In the genomic region with DNA sequence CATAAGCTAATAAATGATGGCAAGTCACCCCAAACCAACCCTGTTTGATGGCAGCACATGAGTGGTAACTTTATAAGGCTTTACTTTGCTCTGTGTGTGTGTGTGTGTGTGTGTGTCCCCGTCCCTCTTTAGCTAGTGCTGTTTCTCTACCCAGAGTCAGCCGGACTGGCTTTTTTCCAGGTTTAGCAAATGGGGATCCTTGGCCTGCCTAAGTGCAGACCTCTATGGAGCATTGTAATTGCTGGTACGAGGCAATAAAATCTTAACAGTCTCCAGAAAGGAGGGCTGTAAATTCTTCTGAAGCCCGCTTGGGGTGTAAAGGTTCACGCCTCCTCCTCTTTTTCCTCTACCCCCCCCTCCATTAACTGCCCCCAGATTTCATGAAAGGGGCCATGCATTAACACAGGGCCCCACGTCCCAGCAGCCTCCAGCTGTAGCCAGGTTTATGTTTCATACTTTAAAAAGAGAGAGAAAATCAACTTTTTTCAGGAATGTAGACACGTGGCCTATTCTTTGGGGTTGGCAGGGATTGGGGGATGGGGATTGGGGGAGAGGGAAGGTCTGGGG, we compare ENCODE assay signal across 9 mouse cellular contexts. TPM values are rescaled to one million over a fixed set of nuclear protein-coding genes. Genes with fewer than 3 reads are reported as not detected.
DNase-seq lines count a peak whose midpoint lies in the region; ATAC-seq and TF ChIP-seq lines count a peak whose summit lies in the region.
"Had no signal": no experiment of that assay in that cellular context is flagged by ENCODE, and none has a peak within 500 bp of the region (broad histone marks: within the 10 kb centered on the region; RNA-seq: fewer than 3 reads in every experiment).

No protein-coding gene starts in this region.

- H3K9ac ChIP-seq in kidney, embryonic 14.5 days (ENCODE audit: low read depth, low read length) = no peak overlapping the region
- H3K9ac ChIP-seq in forebrain, embryonic 13.5 days = no peak overlapping the region
- H3K9ac ChIP-seq in neural tube, embryonic 14.5 days (replicated peaks; ENCODE audit: low read depth, low read length) = no peak overlapping the region
- no peak overlapping the region for H3K9ac ChIP-seq in heart, adult 2 months (ENCODE audit: low read depth, low read length)

- no peak for DNase-seq in kidney, postnatal 10 days
- peak; percentile 30 for DNase-seq in kidney, postnatal 14 days
- no peak for DNase-seq in heart, adult 2 months
- no peak for DNase-seq in spleen, adult 18-20 months
- DNase-seq: lung, postnatal 14 days had no signal

- WGBS in kidney, embryonic 14.5 days = 31% methylated on average over 7 of the region's 7 CpGs
- 34% methylated on average over 7 of the region's 7 CpGs for WGBS in forebrain, embryonic 13.5 days
- WGBS in neural tube, embryonic 14.5 days = 1% methylated on average over 7 of the region's 7 CpGs
- WGBS in heart, adult 2 months = 89% methylated on average over 7 of the region's 7 CpGs

- no peak for TF ChIP-seq EP300 in heart, adult 2 months (IDR thresholded peaks at IDR 0.05; ENCODE audit: insufficient read depth, low read depth, low read length)

- TF ChIP-seq POLR2A in heart, adult 2 months (IDR thresholded peaks at IDR 0.05; ENCODE audit: insufficient read depth, low read depth, low read length) = no peak

- no peaks in the 10 kb centered on the region for H3K79me2 ChIP-seq in heart, adult 2 months (replicated peaks; ENCODE audit: control insufficient read depth, insufficient read depth, low read length)

- no peaks in the 10 kb centered on the region for H3K9me3 ChIP-seq in kidney, embryonic 14.5 days (ENCODE audit: control insufficient read depth, low read length)
- H3K9me3 ChIP-seq in forebrain, embryonic 13.5 days (replicated peaks) = no peaks in the 10 kb centered on the region
- no peaks in the 10 kb centered on the region for H3K9me3 ChIP-seq in neural tube, embryonic 14.5 days (ENCODE audit: control insufficient read depth, low read length)

- peak; percentile 79 for ATAC-seq in kidney, embryonic 14.5 days (ENCODE audit: low FRiP score, low TSS enrichment)
- peak; percentile 60 for ATAC-seq in forebrain, embryonic 13.5 days
- ATAC-seq in neural tube, embryonic 14.5 days (ENCODE audit: low read depth) = peak; percentile 86
- no peak for ATAC-seq in cerebellum, adult (ENCODE audit: insufficient number of reproducible peaks, low FRiP score, low TSS enrichment)

- 0 out of 2 replicates have a peak overlapping the region, but pooled peaks have one; percentile 24 for H3K27ac ChIP-seq in kidney, embryonic 14.5 days (ENCODE audit: low read depth, low read length)
- H3K27ac ChIP-seq in forebrain, embryonic 13.5 days = peak overlapping the region; percentile 85
- H3K27ac ChIP-seq in neural tube, embryonic 14.5 days (ENCODE audit: low read depth, low read length) = no peak overlapping the region
- H3K27ac ChIP-seq in heart, adult 2 months = no peak overlapping the region

- intact Hi-C loops in heart, adult 2 months (cut with DNase I) = no loop called here

- no peak overlapping the region for H3K4me3 ChIP-seq in kidney, embryonic 14.5 days (ENCODE audit: low read length)
- H3K4me3 ChIP-seq in forebrain, embryonic 13.5 days = no peak overlapping the region
- no peak overlapping the region for H3K4me3 ChIP-seq in neural tube, embryonic 14.5 days (ENCODE audit: low read depth, low read length)
- H3K4me3 ChIP-seq in heart, adult 2 months = no peak overlapping the region

- no peaks in the 10 kb centered on the region for H3K27me3 ChIP-seq in kidney, embryonic 14.5 days (ENCODE audit: control insufficient read depth, insufficient read depth, low read length)
- peaks cover 12% of the 10 kb centered on the region; the same call in 1 of the 2 replicates for H3K27me3 ChIP-seq in forebrain, embryonic 13.5 days
- no peaks in the 10 kb centered on the region for H3K27me3 ChIP-seq in neural tube, embryonic 14.5 days (ENCODE audit: control insufficient read depth, insufficient read depth, low read length)
- no peaks in the 10 kb centered on the region for H3K27me3 ChIP-seq in heart, adult 2 months (ENCODE audit: control insufficient read depth, insufficient read depth, low read length)

- no peak overlapping the region for H3K4me2 ChIP-seq in kidney, embryonic 14.5 days (replicated peaks; ENCODE audit: low read depth, low read length)
- H3K4me2 ChIP-seq in forebrain, embryonic 13.5 days = peak overlapping the region; percentile 42; the same call in 1 of the 2 replicates
- no peak overlapping the region for H3K4me2 ChIP-seq in neural tube, embryonic 14.5 days (ENCODE audit: low read depth, low read length)

- no peaks in the 10 kb centered on the region for H3K36me3 ChIP-seq in kidney, embryonic 14.5 days (ENCODE audit: control insufficient read depth, insufficient read depth, low read length)
- H3K36me3 ChIP-seq in forebrain, embryonic 13.5 days (ENCODE audit: poor library complexity, severe bottlenecking) = no peaks in the 10 kb centered on the region
- no peaks in the 10 kb centered on the region for H3K36me3 ChIP-seq in neural tube, embryonic 14.5 days (ENCODE audit: control insufficient read depth, insufficient read depth, low read length)
- H3K36me3 ChIP-seq in heart, adult 2 months (ENCODE audit: control insufficient read depth, insufficient read depth, low read length) = no peaks in the 10 kb centered on the region

- H3K4me1 ChIP-seq in kidney, embryonic 14.5 days (ENCODE audit: control insufficient read depth, insufficient read depth, low read length) = peaks cover 12% of the 10 kb centered on the region
- H3K4me1 ChIP-seq in forebrain, embryonic 13.5 days = peaks cover 61% of the 10 kb centered on the region
- H3K4me1 ChIP-seq in neural tube, embryonic 14.5 days (ENCODE audit: control insufficient read depth, insufficient read depth, low read length) = peaks cover 9% of the 10 kb centered on the region; the same call in 1 of the 2 replicates
- H3K4me1 ChIP-seq in heart, adult 2 months (ENCODE audit: control insufficient read depth, insufficient read depth, low read length) = no peaks in the 10 kb centered on the region

- TF ChIP-seq CTCF in heart, adult 2 months (IDR thresholded peaks at IDR 0.05) = no peak

RNA-seq across cellular contexts. Expression of gene Nepro, which starts 57.6 kb away (rescaled TPM):
- polyA plus RNA-seq in kidney, embryonic 14.5 days (2014; fragmentation: Nextera tagmentation; extraction: Ambion mirVana) = 7.3 and 11.8 TPM in 2 replicates
- polyA plus RNA-seq in forebrain, embryonic 13.5 days (2015; fragmentation: Nextera tagmentation; extraction: Ambion mirVana) = 6.6 and 7.4 TPM in 2 replicates
- 5.4 and 6.1 TPM in 2 replicates for polyA plus RNA-seq in neural tube, embryonic 14.5 days (2014; fragmentation: Nextera tagmentation; extraction: Ambion mirVana)
- total RNA-seq in heart, adult 2 months (2021) = 1 to 10 TPM; 4.0 to 4.9 TPM
- polyA plus RNA-seq in heart, adult 2 months (2012; rRNA removed) = 1.3 and 2.9 TPM in 2 replicates

Comparison
In these comparisons a context has a peak if more than half of its experiments do, and no peak if none do; other contexts are left out.
1. H3K27ac ChIP-seq: peak in kidney, embryonic 14.5 days (single experiment) and forebrain, embryonic 13.5 days (single experiment); none in neural tube, embryonic 14.5 days (single experiment) and heart, adult 2 months (single experiment).